Comparison of ENCODE assay signal across 28 mouse cellular contexts in the genomic region with DNA sequence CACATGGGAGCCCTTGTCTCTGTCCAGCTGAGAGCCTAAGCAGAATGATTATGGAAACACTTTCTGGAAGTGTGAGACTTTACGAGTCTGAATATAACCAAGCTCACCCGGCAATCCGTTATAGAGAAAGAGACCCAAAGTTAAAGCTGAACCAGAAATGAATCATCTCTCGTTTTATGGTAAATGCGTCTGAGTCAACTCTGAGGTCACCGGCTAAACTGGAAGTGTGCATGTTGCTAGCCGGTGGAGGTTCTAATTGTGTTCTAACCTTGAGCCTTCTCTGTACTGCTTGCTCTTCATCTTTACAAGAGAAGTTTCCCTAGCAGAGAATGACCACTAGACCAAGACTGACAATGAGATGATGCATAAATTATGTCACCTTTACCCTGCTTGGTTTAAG.
DNase-seq lines count a peak whose midpoint lies in the region; ATAC-seq and TF ChIP-seq lines count a peak whose summit lies in the region.
"Had no signal": no experiment of that assay in that cellular context is flagged by ENCODE, and none has a peak within 500 bp of the region (broad histone marks: within the 10 kb centered on the region; RNA-seq: fewer than 3 reads in every experiment).

No protein-coding gene starts in this region.

- peak overlapping the region; percentile 60 for H3K27ac ChIP-seq in forebrain, embryonic 13.5 days
- H3K27ac ChIP-seq in forebrain, embryonic 14.5 days (ENCODE audit: low read depth, low read length), result no peak overlapping the region
- peak overlapping the region; percentile 27; the same call in 1 of the 2 replicates for H3K27ac ChIP-seq in midbrain, embryonic 15.5 days
- no peak overlapping the region for H3K27ac ChIP-seq in midbrain, embryonic 14.5 days (replicated peaks; ENCODE audit: low read depth, low read length)
- H3K27ac ChIP-seq in gastrocnemius, adult 2 months, result no peak overlapping the region
- H3K27ac ChIP-seq: limb, embryonic 12.5 days; liver, embryonic 15.5 days; stomach, postnatal 0 days had no signal

- 64% methylated on average over 7 of the region's 7 CpGs for WGBS in forebrain, embryonic 13.5 days
- WGBS in forebrain, embryonic 14.5 days, result 70% methylated on average over 7 of the region's 7 CpGs
- WGBS in midbrain, embryonic 15.5 days, result 60% methylated on average over 7 of the region's 7 CpGs
- 69% methylated on average over 7 of the region's 7 CpGs for WGBS in midbrain, embryonic 14.5 days

- no peak overlapping the region for H3ac ChIP-seq in myocyte (ENCODE audit: control insufficient read depth, insufficient read length)

- no peak for TF ChIP-seq POLR2A in myocyte (IDR thresholded peaks at IDR 0.05; ENCODE audit: insufficient read length, low read depth)

- TF ChIP-seq CTCF in gastrocnemius, adult 2 months (IDR thresholded peaks at IDR 0.05), result no peak

- H3K9ac ChIP-seq in forebrain, embryonic 13.5 days, result no peak overlapping the region
- no peak overlapping the region for H3K9ac ChIP-seq in forebrain, embryonic 14.5 days (ENCODE audit: low read length)
- no peak overlapping the region for H3K9ac ChIP-seq in midbrain, embryonic 15.5 days
- H3K9ac ChIP-seq in midbrain, embryonic 14.5 days (replicated peaks; ENCODE audit: low read length), result no peak overlapping the region
- H3K9ac ChIP-seq: hindbrain, embryonic 15.5 days; limb, embryonic 12.5 days; liver, embryonic 15.5 days; lung, embryonic 14.5 days had no signal

- intact Hi-C loops in gastrocnemius, adult 2 months (cut with DNase I), result no loop called here

- ATAC-seq in forebrain, embryonic 13.5 days, result no peak
- no peak for ATAC-seq in forebrain, embryonic 14.5 days
- ATAC-seq in midbrain, embryonic 15.5 days (replicated peaks), result no peak
- ATAC-seq in midbrain, embryonic 14.5 days (ENCODE audit: low FRiP score, low TSS enrichment), result no peak
- ATAC-seq: CD4-positive, CD25-positive, alpha-beta regulatory T cell, adult 4 months; inflammation-experienced regulatory T-cells, adult 6 months had no signal

- no peaks in the 10 kb centered on the region for H3K9me3 ChIP-seq in forebrain, embryonic 13.5 days (replicated peaks)
- H3K9me3 ChIP-seq in forebrain, embryonic 14.5 days (replicated peaks; ENCODE audit: control insufficient read depth, low read length), result no peaks in the 10 kb centered on the region
- no peaks in the 10 kb centered on the region for H3K9me3 ChIP-seq in midbrain, embryonic 15.5 days
- no peaks in the 10 kb centered on the region for H3K9me3 ChIP-seq in midbrain, embryonic 14.5 days (ENCODE audit: control insufficient read depth, low read length)
- H3K9me3 ChIP-seq: hindbrain, embryonic 15.5 days; limb, embryonic 12.5 days; liver, embryonic 15.5 days had no signal

- H3K79me2 ChIP-seq in myocyte (ENCODE audit: control insufficient read depth, insufficient read depth), result no peaks in the 10 kb centered on the region

- H3K4me2 ChIP-seq in forebrain, embryonic 13.5 days, result no peak overlapping the region
- no peak overlapping the region for H3K4me2 ChIP-seq in forebrain, embryonic 14.5 days (ENCODE audit: low read length)
- H3K4me2 ChIP-seq in midbrain, embryonic 15.5 days, result no peak overlapping the region
- H3K4me2 ChIP-seq in midbrain, embryonic 14.5 days (ENCODE audit: low read length), result no peak overlapping the region
- peak overlapping the region; percentile 52 for H3K4me2 ChIP-seq in myocyte (ENCODE audit: low read depth)
- H3K4me2 ChIP-seq: heart, embryonic 11.5 days; hindbrain, embryonic 15.5 days; limb, embryonic 12.5 days; liver, embryonic 15.5 days; lung, embryonic 14.5 days had no signal

- no peak for DNase-seq in forebrain, embryonic 14.5 days (ENCODE audit: low spot score)
- DNase-seq in midbrain, embryonic 14.5 days, result no peak
- peak; percentile 12 for DNase-seq in MN1 (ENCODE audit: low spot score)
- DNase-seq in gastrocnemius, adult 2 months, result no peak
- DNase-seq in urinary bladder, postnatal 14 days (ENCODE audit: low spot score), result no peak
- DNase-seq: adrenal gland, postnatal 25 days; cerebellum, adult 2 months; cerebellum, postnatal 14 days; gastrocnemius, postnatal 14 days; heart, postnatal 36 days; kidney, adult 11 months; kidney, postnatal 14 days; layer of hippocampus, adult 9-11 months; lung, embryonic 14.5 days; lung, postnatal 14 days; right cerebral cortex, postnatal 4 days; thymus, adult 18-20 months; thymus, postnatal 25 days had no signal

- H3K27me3 ChIP-seq in forebrain, embryonic 13.5 days, result no peaks in the 10 kb centered on the region
- H3K27me3 ChIP-seq in forebrain, embryonic 14.5 days (replicated peaks; ENCODE audit: control insufficient read depth, insufficient read depth, low read length), result no peaks in the 10 kb centered on the region
- no peaks in the 10 kb centered on the region for H3K27me3 ChIP-seq in midbrain, embryonic 15.5 days (replicated peaks)
- no peaks in the 10 kb centered on the region for H3K27me3 ChIP-seq in midbrain, embryonic 14.5 days (ENCODE audit: control insufficient read depth, insufficient read depth, low read length)
- no peaks in the 10 kb centered on the region for H3K27me3 ChIP-seq in myocyte (ENCODE audit: control insufficient read depth, insufficient read depth, insufficient read length)
- H3K27me3 ChIP-seq: hindbrain, embryonic 15.5 days; limb, embryonic 12.5 days; liver, embryonic 15.5 days had no signal

- no peaks in the 10 kb centered on the region for H3K36me3 ChIP-seq in forebrain, embryonic 13.5 days (ENCODE audit: poor library complexity, severe bottlenecking)
- H3K36me3 ChIP-seq in forebrain, embryonic 14.5 days (ENCODE audit: control insufficient read depth, insufficient read depth, low read length), result no peaks in the 10 kb centered on the region
- H3K36me3 ChIP-seq in midbrain, embryonic 15.5 days (replicated peaks), result no peaks in the 10 kb centered on the region
- H3K36me3 ChIP-seq in midbrain, embryonic 14.5 days (ENCODE audit: control insufficient read depth, insufficient read depth, low read length), result no peaks in the 10 kb centered on the region
- no peaks in the 10 kb centered on the region for H3K36me3 ChIP-seq in myocyte (ENCODE audit: control insufficient read depth, insufficient read depth)
- H3K36me3 ChIP-seq: hindbrain, embryonic 15.5 days; limb, embryonic 12.5 days; liver, embryonic 15.5 days had no signal

- no peak overlapping the region for H3K4me3 ChIP-seq in forebrain, embryonic 13.5 days
- H3K4me3 ChIP-seq in forebrain, embryonic 14.5 days (ENCODE audit: low read depth, low read length), result no peak overlapping the region
- no peak overlapping the region for H3K4me3 ChIP-seq in midbrain, embryonic 15.5 days
- H3K4me3 ChIP-seq in midbrain, embryonic 14.5 days (replicated peaks; ENCODE audit: low read depth, low read length), result no peak overlapping the region
- H3K4me3 ChIP-seq in myocyte, result no peak overlapping the region
- no peak overlapping the region for H3K4me3 ChIP-seq in gastrocnemius, adult 2 months
- H3K4me3 ChIP-seq: hindbrain, embryonic 15.5 days; limb, embryonic 12.5 days; liver, embryonic 15.5 days had no signal

- H3K4me1 ChIP-seq in forebrain, embryonic 13.5 days, result peaks cover 19% of the 10 kb centered on the region
- H3K4me1 ChIP-seq in forebrain, embryonic 14.5 days (ENCODE audit: control insufficient read depth, insufficient read depth, low read length), result peaks cover 16% of the 10 kb centered on the region
- peaks cover 16% of the 10 kb centered on the region for H3K4me1 ChIP-seq in midbrain, embryonic 15.5 days
- H3K4me1 ChIP-seq in midbrain, embryonic 14.5 days (ENCODE audit: control insufficient read depth, insufficient read depth, low read length), result peaks cover 10% of the 10 kb centered on the region
- H3K4me1 ChIP-seq: limb, embryonic 12.5 days; liver, embryonic 15.5 days had no signal

TF ChIP-seq in myocyte, 11 proteins besides CTCF, POLR2A, EP300 and RAD21:
- TF ChIP-seq TCF12 (IDR thresholded peaks at IDR 0.05; ENCODE audit: insufficient read depth, poor library complexity, severe bottlenecking), result no peak
- TF ChIP-seq E2F4 (IDR thresholded peaks at IDR 0.05; ENCODE audit: insufficient read depth), result no peak
- no peak for TF ChIP-seq REST (IDR thresholded peaks at IDR 0.05; ENCODE audit: insufficient read depth, insufficient read length)
- no peak for TF ChIP-seq MYOG (IDR thresholded peaks at IDR 0.05; ENCODE audit: control insufficient read depth in 1 of 3, insufficient read depth in 1 of 3, insufficient read length in 2 of 3, low read depth in 2 of 3)
- TF ChIP-seq CEBPB (IDR thresholded peaks at IDR 0.05; ENCODE audit: insufficient read depth, poor library complexity, severe bottlenecking), result no peak
- no peak for TF ChIP-seq TCF3 (IDR thresholded peaks at IDR 0.05; ENCODE audit: insufficient read length, low read depth)
- no peak for TF ChIP-seq MAX (IDR thresholded peaks at IDR 0.05; ENCODE audit: low read depth)
- no peak for TF ChIP-seq USF1 (IDR thresholded peaks at IDR 0.05; ENCODE audit: low read depth)
- TF ChIP-seq MYOD1 (IDR thresholded peaks at IDR 0.05; ENCODE audit: control insufficient read depth in 1 of 3, insufficient read length in 2 of 3, low read depth in 2 of 3), result no peak
- no peak for TF ChIP-seq POLR2AphosphoS2 (IDR thresholded peaks at IDR 0.05; ENCODE audit: insufficient read length, low read depth)
- TF ChIP-seq SRF (IDR thresholded peaks at IDR 0.05; ENCODE audit: control insufficient read depth, insufficient read length, low read depth), result no peak

Comparison
In these comparisons a context has a peak if more than half of its experiments do, and no peak if none do; other contexts are left out.
1. H3K27ac ChIP-seq: peak in forebrain, embryonic 13.5 days (single experiment) and midbrain, embryonic 15.5 days (single experiment); none in forebrain, embryonic 14.5 days (single experiment), midbrain, embryonic 14.5 days (single experiment) and gastrocnemius, adult 2 months (single experiment).